Mouse (Mus musculus) midbrain, embryonic 15.5 days (tissue): ENCODE data around the gene Dner. TPM values are rescaled to one million over a fixed set of nuclear protein-coding genes. Genes with fewer than 3 reads are reported as not detected.

Source experiments
- ATAC-seq: fragments of 200-750 bp; cut with Nextera tagmentation; replicated peaks from 2 replicates; pipeline ENCODE4 v1.8.0; 2017; ENCODE audit warnings: moderate TSS enrichment
- H3K27ac ChIP-seq: fragments of 300-500 bp; sonication (generic); 2 replicates; pipeline ENCODE4 v1.5.1; 2015; ENCODE audit warnings: mild to moderate bottlenecking, inconsistent platforms
- H3K27me3 ChIP-seq: fragments of 300-500 bp; sonication (generic); replicated peaks from 2 replicates; pipeline ENCODE4 v1.6.1; 2015; ENCODE audit warnings: inconsistent platforms
- H3K36me3 ChIP-seq: fragments of 300-500 bp; sonication (generic); replicated peaks from 2 replicates; pipeline ENCODE4 v1.6.1; 2015; ENCODE audit warnings: inconsistent platforms
- H3K4me1 ChIP-seq: fragments of 300-500 bp; sonication (generic); 2 replicates; pipeline ENCODE4 v1.6.1; 2015; ENCODE audit warnings: inconsistent platforms
- H3K4me2 ChIP-seq: fragments of 300-500 bp; sonication (generic); 2 replicates; pipeline ENCODE4 v1.6.1; 2015; ENCODE audit warnings: inconsistent platforms, mild to moderate bottlenecking, moderate library complexity
- H3K4me3 ChIP-seq: fragments of 300-500 bp; sonication (generic); 2 replicates; pipeline ENCODE4 v1.5.1; 2015; ENCODE audit warnings: mild to moderate bottlenecking, inconsistent platforms
- H3K9ac ChIP-seq: fragments of 300-500 bp; sonication (generic); 2 replicates; pipeline ENCODE4 v1.6.1; 2015; ENCODE audit warnings: mild to moderate bottlenecking, inconsistent platforms
- H3K9me3 ChIP-seq: fragments of 300-500 bp; sonication (generic); 2 replicates; pipeline ENCODE4 v1.6.1; 2016; ENCODE audit warnings: inconsistent platforms
- whole genome bisulfite sequencing: fragments of 180-500 bp; shearing (Covaris S2); methylation state at CpG from one replicate; pipeline ENCODE4 v1.1.7; 2015; ENCODE audit warnings: mixed read lengths; 5-methylcytosine and 5-hydroxymethylcytosine counted together
- polyA plus RNA-seq: library from polyadenylated mRNA; unstranded; fragments of >200 nt; fragmentation: Nextera tagmentation; extraction: Ambion mirVana; gene quantifications from 2 replicates; pipeline ENCODE4 v1.2.1, GENCODE M21; 2015

Gene Dner
- polyA plus RNA-seq, 1 experiment from 2014 or later: 291 TPM

- no peak for ATAC-seq
- Histone ChIP-seq H3K4me1 (peaks cover 7% of the 10 kb centered on the region), H3K4me2 (no peak overlapping the region), H3K4me3 (no peak overlapping the region), H3K9me3 (no peaks in the 10 kb centered on the region), H3K27me3 (no peaks in the 10 kb centered on the region), H3K9ac (no peak overlapping the region), H3K27ac (no peak overlapping the region), H3K36me3 (no peaks in the 10 kb centered on the region)
- WGBS: 72% methylated on average over 4 of the region's 4 CpGs
These were observed 134.6 kb downstream of the Dner start for GRCm38 (mm10) chr1:84561387-84561786.

GRCm38 (mm10) chr1:84556546-84557511, 139.2 kb downstream of the Dner start:
- H3K4me3 ChIP-seq: no peak overlapping the region
- no peak overlapping the region for H3K4me2 ChIP-seq
- H3K9me3 ChIP-seq: no peaks in the 10 kb centered on the region
- no peaks in the 10 kb centered on the region for H3K27me3 ChIP-seq
- no peaks in the 10 kb centered on the region for H3K36me3 ChIP-seq
- H3K4me1 ChIP-seq: peaks cover 7% of the 10 kb centered on the region
- ATAC-seq: peak; percentile 44; the same call in 1 of the 2 replicates
- H3K27ac ChIP-seq: peak overlapping the region; percentile 70
- no peak overlapping the region for H3K9ac ChIP-seq
- 69% methylated on average over 8 of the region's 8 CpGs for WGBS

GRCm38 (mm10) chr1:84552005-84552404, 144.0 kb downstream of the Dner start:
- H3K36me3 ChIP-seq: no peaks in the 10 kb centered on the region
- H3K9me3 ChIP-seq: no peaks in the 10 kb centered on the region
- H3K4me2 ChIP-seq: no peak overlapping the region
- no peaks in the 10 kb centered on the region for H3K27me3 ChIP-seq
- H3K4me3 ChIP-seq: no peak overlapping the region
- ATAC-seq: no peak
- no peak overlapping the region for H3K27ac ChIP-seq
- 89% methylated on average over 3 of the region's 3 CpGs for WGBS
- no peak overlapping the region for H3K9ac ChIP-seq
- no peaks in the 10 kb centered on the region; the same call in 1 of the 2 replicates for H3K4me1 ChIP-seq

GRCm38 (mm10) chr1:84550065-84550368, 146.0 kb downstream of the Dner start:
- Histone ChIP-seq H3K4me3 (no peak overlapping the region), H3K9ac (no peak overlapping the region), H3K9me3 (no peaks in the 10 kb centered on the region), H3K27ac (no peak overlapping the region), H3K4me1 (no peaks in the 10 kb centered on the region), H3K4me2 (no peak overlapping the region), H3K27me3 (no peaks in the 10 kb centered on the region), H3K36me3 (no peaks in the 10 kb centered on the region)
- WGBS: 69% methylated on average over 2 of the region's 2 CpGs
- no peak for ATAC-seq

GRCm38 (mm10) chr1:84549367-84550064, 146.5 kb downstream of the Dner start:
- H3K27ac ChIP-seq: no peak overlapping the region
- WGBS: 23% methylated on average over 2 of the region's 2 CpGs
- H3K4me3 ChIP-seq: no peak overlapping the region
- no peaks in the 10 kb centered on the region for H3K27me3 ChIP-seq
- no peaks in the 10 kb centered on the region for H3K9me3 ChIP-seq
- H3K9ac ChIP-seq: no peak overlapping the region
- no peaks in the 10 kb centered on the region for H3K36me3 ChIP-seq
- 0 out of 2 replicates have a peak, but pooled peaks have one; percentile 33 for ATAC-seq
- no peak overlapping the region for H3K4me2 ChIP-seq
- H3K4me1 ChIP-seq: no peaks in the 10 kb centered on the region

GRCm38 (mm10) chr1:84536069-84536468, 160.0 kb downstream of the Dner start:
- Histone ChIP-seq H3K4me1 (no peaks in the 10 kb centered on the region), H3K4me3 (no peak overlapping the region), H3K9ac (no peak overlapping the region), H3K9me3 (no peaks in the 10 kb centered on the region), H3K27me3 (no peaks in the 10 kb centered on the region), H3K27ac (no peak overlapping the region), H3K4me2 (no peak overlapping the region), H3K36me3 (no peaks in the 10 kb centered on the region)
- ATAC-seq: no peak
- WGBS: 47% methylated on average over 4 of the region's 4 CpGs

GRCm38 (mm10) chr1:84525514-84525913, 170.5 kb downstream of the Dner start:
- no peak overlapping the region for H3K27ac ChIP-seq
- no peak overlapping the region for H3K4me3 ChIP-seq
- H3K9ac ChIP-seq: no peak overlapping the region
- H3K27me3 ChIP-seq: no peaks in the 10 kb centered on the region
- H3K4me1 ChIP-seq: no peaks in the 10 kb centered on the region
- H3K36me3 ChIP-seq: no peaks in the 10 kb centered on the region
- H3K9me3 ChIP-seq: no peaks in the 10 kb centered on the region
- WGBS: 85% methylated on average over 3 of the region's 3 CpGs
- no peak overlapping the region for H3K4me2 ChIP-seq
- ATAC-seq: no peak

GRCm38 (mm10) chr1:84524413-84524812, 171.6 kb downstream of the Dner start:
- no peak for ATAC-seq
- WGBS: 84% methylated on average over 4 of the region's 4 CpGs
- Histone ChIP-seq H3K4me1 (no peaks in the 10 kb centered on the region), H3K9me3 (no peaks in the 10 kb centered on the region), H3K4me2 (no peak overlapping the region), H3K27me3 (no peaks in the 10 kb centered on the region), H3K4me3 (no peak overlapping the region), H3K36me3 (no peaks in the 10 kb centered on the region), H3K27ac (no peak overlapping the region), H3K9ac (no peak overlapping the region)

GRCm38 (mm10) chr1:84522963-84523280, 173.1 kb downstream of the Dner start:
- Histone ChIP-seq H3K4me2 (no peak overlapping the region), H3K27ac (no peak overlapping the region), H3K4me3 (no peak overlapping the region), H3K9ac (no peak overlapping the region), H3K36me3 (no peaks in the 10 kb centered on the region), H3K27me3 (no peaks in the 10 kb centered on the region), H3K4me1 (peaks cover 4% of the 10 kb centered on the region; the same call in 1 of the 2 replicates), H3K9me3 (no peaks in the 10 kb centered on the region)
- 67% methylated on average over 4 of the region's 4 CpGs for WGBS
- ATAC-seq: no peak

- ATAC-seq: no peak
- Histone ChIP-seq H3K36me3 (no peaks in the 10 kb centered on the region), H3K4me1 (peaks cover 4% of the 10 kb centered on the region; the same call in 1 of the 2 replicates), H3K9ac (no peak overlapping the region), H3K4me3 (no peak overlapping the region), H3K4me2 (no peak overlapping the region), H3K27ac (no peak overlapping the region), H3K9me3 (no peaks in the 10 kb centered on the region), H3K27me3 (no peaks in the 10 kb centered on the region)
- 83% methylated on average over 4 of the region's 4 CpGs for WGBS
These were observed 173.6 kb downstream of the Dner start for GRCm38 (mm10) chr1:84522256-84522962.

GRCm38 (mm10) chr1:84518347-84518746, 177.7 kb downstream of the Dner start:
- Histone ChIP-seq H3K36me3 (no peaks in the 10 kb centered on the region), H3K9me3 (no peaks in the 10 kb centered on the region), H3K27me3 (no peaks in the 10 kb centered on the region), H3K4me2 (no peak overlapping the region), H3K9ac (no peak overlapping the region), H3K4me1 (peaks cover 4% of the 10 kb centered on the region; the same call in 1 of the 2 replicates), H3K27ac (no peak overlapping the region), H3K4me3 (no peak overlapping the region)
- WGBS: 79% methylated on average over 4 of the region's 4 CpGs
- no peak for ATAC-seq

- H3K36me3 ChIP-seq: no peaks in the 10 kb centered on the region
- H3K27ac ChIP-seq: no peak overlapping the region
- ATAC-seq: no peak
These were observed 182.8 kb downstream of the Dner start for GRCm38 (mm10) chr1:84513201-84513600.

More at GRCm38 (mm10) chr1:84513201-84513600, 182.8 kb downstream of the Dner start:
- no peaks in the 10 kb centered on the region for H3K27me3 ChIP-seq
- WGBS: 54% methylated on average over 3 of the region's 3 CpGs
- no peak overlapping the region for H3K4me3 ChIP-seq
- H3K9ac ChIP-seq: no peak overlapping the region
- H3K9me3 ChIP-seq: no peaks in the 10 kb centered on the region
- no peak overlapping the region for H3K4me2 ChIP-seq
- H3K4me1 ChIP-seq: no peaks in the 10 kb centered on the region
